Mouse (Mus musculus) bone marrow macrophage, adult 2 months (primary cell): Measurements from ENCODE around the gene Amer2.

ENCODE experiments used
- CTCF ChIP-seq: IDR thresholded peaks from 2 replicates; pipeline ENCODE4 v1.5.1; 2012; ENCODE audit warnings: low read depth, mild to moderate bottlenecking, low read length, moderate library complexity
- POLR2A ChIP-seq: IDR thresholded peaks from 2 replicates; pipeline ENCODE4 v1.6.1; 2012; ENCODE audit warnings: mild to moderate bottlenecking, low read depth, low read length, borderline replicate concordance

- no peak for TF ChIP-seq POLR2A
- TF ChIP-seq CTCF: no peak
These were observed 32.5 kb upstream of the Amer2 start for GRCm38 (mm10) chr14:60340570-60340969.
